Mouse (Mus musculus) CH12.LX (cell line): ENCODE data around the gene Tufm. TPM values are rescaled to one million over a fixed set of nuclear protein-coding genes. Genes with fewer than 3 reads are reported as not detected.

ENCODE experiments used
- DNase-seq: peaks from one replicate; pipeline ENCODE4 v3.0.0-alpha.2; 2013; ENCODE audit errors: extremely low read depth
- H3K27ac ChIP-seq: 2 replicates; pipeline ENCODE4 v1.5.1; 2012; ENCODE audit warnings: low read depth, mild to moderate bottlenecking, control low read depth, moderate library complexity; ENCODE audit not compliant: insufficient read depth
- H3K27me3 ChIP-seq: replicated peaks from 2 replicates; pipeline ENCODE3; 2012; ENCODE audit warnings: inconsistent platforms
- H3K36me3 ChIP-seq, 2 experiments: replicated peaks in 1 of 2; 2 replicates each; pipeline versions ENCODE3 to v1.6.1; 2012; ENCODE audit warnings: inconsistent platforms in 1 of 2, low read length in 1 of 2, mild to moderate bottlenecking in 1 of 2, mixed read lengths in 1 of 2, moderate library complexity in 1 of 2; ENCODE audit not compliant: control insufficient read depth in 1 of 2, insufficient read depth in 1 of 2
- H3K4me1 ChIP-seq, 2 experiments: 2 replicates each; pipeline ENCODE4 v1.6.1; 2012; ENCODE audit warnings: inconsistent platforms in 1 of 2, moderate library complexity in 1 of 2; ENCODE audit not compliant: insufficient read depth in 2 of 2, control insufficient read depth in 1 of 2
- H3K4me2 ChIP-seq: 2 replicates; pipeline ENCODE4 v1.6.1; 2012; ENCODE audit warnings: low read depth, mild to moderate bottlenecking, control low read depth; ENCODE audit not compliant: poor library complexity, insufficient read depth, severe bottlenecking
- H3K4me3 ChIP-seq, 3 experiments: fragments of 150-350 bp in 1 of 3; sonication (generic) in 1 of 3; replicated peaks in 1 of 3; 2 replicates each; pipeline versions ENCODE3 to v1.5.1; 2011 to 2012; ENCODE audit warnings: low read depth in 2 of 3, low read length in 2 of 3, mild to moderate bottlenecking in 2 of 3, moderate library complexity in 2 of 3, control low read depth in 1 of 3, improper control_type of control experiment in 1 of 3, inconsistent platforms in 1 of 3, mixed read lengths in 1 of 3; ENCODE audit not compliant: poor library complexity in 1 of 3
- H3K79me2 ChIP-seq: replicated peaks from 2 replicates; pipeline ENCODE4 v1.6.1; 2012; ENCODE audit warnings: mild to moderate bottlenecking, moderate library complexity; ENCODE audit not compliant: control insufficient read depth, poor library complexity, insufficient read depth, severe bottlenecking; ENCODE audit errors: extremely low read depth
- H3K9ac ChIP-seq: 2 replicates; pipeline ENCODE4 v1.6.1; 2012; ENCODE audit warnings: low read depth, mild to moderate bottlenecking, control low read depth, moderate library complexity; ENCODE audit not compliant: insufficient read depth
- H3K9me3 ChIP-seq: replicated peaks from 2 replicates; pipeline ENCODE3; 2012; ENCODE audit warnings: low read length, inconsistent platforms, mixed read lengths
- CTCF ChIP-seq, 2 experiments: IDR thresholded peaks in 1 of 2; conservative IDR thresholded peaks in 1 of 2; 2 replicates each; pipeline ENCODE4 v1.5.1; 2011 to 2012; ENCODE audit warnings: low read depth in 2 of 2, low read length in 2 of 2, improper control_type of control experiment in 1 of 2, inconsistent platforms in 1 of 2, mild to moderate bottlenecking in 1 of 2, moderate library complexity in 1 of 2
- MYC ChIP-seq: IDR thresholded peaks from 2 replicates; pipeline ENCODE4 v1.6.1; 2011; ENCODE audit warnings: low read depth, mild to moderate bottlenecking, improper control_type of control experiment, low read length
- RAD21 ChIP-seq: IDR thresholded peaks from 2 replicates; pipeline ENCODE4 v1.6.1; 2011; ENCODE audit warnings: low read depth, mild to moderate bottlenecking, low read length, improper control_type of control experiment, moderate library complexity
- SMC3 ChIP-seq: IDR thresholded peaks from 2 replicates; pipeline ENCODE4 v1.6.1; 2011; ENCODE audit warnings: low read depth, low read length, improper control_type of control experiment
- USF1 ChIP-seq: IDR thresholded peaks from 2 replicates; pipeline ENCODE4 v1.6.1; 2014; ENCODE audit warnings: low read depth, mild to moderate bottlenecking, inconsistent platforms, low read length, improper control_type of control experiment
- dilution Hi-C: fragments of 300-500 bp; cut with MboI; formaldehyde crosslinking; loops from 2 replicates; pipeline ENCODE4 v1.14.3; 2020; ENCODE audit warnings: low sequenced_read_pairs; ENCODE audit not compliant: extremely low pct_unique_long_range_greater_than_20kb, extremely low pct_ligation_motif_present
- in situ Hi-C: fragments of 300-500 bp; cut with MboI; formaldehyde crosslinking; loops from 3 replicates; pipeline ENCODE4 v1.14.3; 2019; ENCODE audit warnings: low sequenced_read_pairs, low pct_ligation_motif_present, low pct_unique_long_range_greater_than_20kb, mixed read lengths
- polyA plus RNA-seq: library from polyadenylated mRNA; unstranded; fragments of >175 nt; gene quantifications from 2 replicates; pipeline ENCODE4 v1.2.1, GENCODE M21; 2012; ENCODE audit warnings: low read depth; ENCODE audit not compliant: insufficient read length
- total RNA-seq, 2 experiments: library from RNA; depleted of rRNA; stranded (reverse); fragments of 300-350 nt in 1 of 2; fragments of >200 nt in 1 of 2; gene quantifications; 2 replicates each; pipeline ENCODE4 v1.2.3; 2012 to 2014

Tufm gene
- total and polyA plus RNA-seq, 3 experiments = 115 to 219 (median 156) TPM

DNA sequence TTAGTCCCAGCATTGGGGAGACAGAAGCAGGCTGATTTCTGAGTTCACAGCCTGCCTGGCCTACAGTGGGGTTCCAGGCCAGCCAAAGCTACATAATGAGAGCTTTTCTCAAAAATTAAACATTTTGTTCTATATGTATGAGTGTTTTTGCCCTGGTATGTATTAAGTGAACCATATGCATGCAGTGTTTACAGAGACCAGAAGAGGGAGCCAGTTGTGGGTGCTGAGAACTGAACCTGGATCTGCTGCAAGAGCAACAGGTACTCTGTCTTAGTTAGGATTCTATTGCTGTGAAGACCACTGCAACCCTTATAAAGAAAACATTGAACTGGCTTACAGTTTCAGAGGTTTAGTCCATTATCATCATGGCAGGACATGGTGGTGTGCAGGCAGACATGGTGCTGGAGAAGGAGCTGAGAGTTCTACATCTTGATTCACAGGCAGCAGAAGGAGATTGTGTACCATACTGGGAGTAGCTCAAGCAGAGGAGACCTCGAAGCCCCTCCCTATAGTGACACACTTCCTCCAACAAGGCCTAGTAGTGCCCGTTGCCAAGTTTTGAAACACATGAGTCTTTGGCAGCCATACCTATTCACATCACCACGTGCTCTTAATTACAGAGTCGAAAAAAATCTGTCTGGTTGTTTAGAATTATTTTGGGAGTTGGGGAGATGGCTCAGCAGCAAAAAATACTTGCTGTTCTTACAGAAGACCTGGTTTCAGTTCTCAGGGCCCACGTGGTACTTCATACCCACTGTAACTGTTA is 50.8 kb downstream of the Tufm start:
- Histone ChIP-seq H3K4me2 (no peak overlapping the region), H3K4me3 (no peak overlapping the region), H3K9me3 (no peaks in the 10 kb centered on the region), H3K79me2 (no peaks in the 10 kb centered on the region), H3K36me3 (peaks cover 0 to 12% of the 10 kb centered on the region in 2 experiments), H3K4me1 (peaks cover 0 to 9% of the 10 kb centered on the region in 2 experiments; a peak in 2 of 4 replicates), H3K27ac (no peak overlapping the region), H3K9ac (no peak overlapping the region), H3K27me3 (no peaks in the 10 kb centered on the region)
- dilution Hi-C loops = no loop called here
- in situ Hi-C loops = no loop called here
- peak; percentile 51 for DNase-seq
- TF ChIP-seq USF1 (no peak), CTCF (conservative IDR thresholded peaks at IDR 0.05 in 1 of 2, IDR thresholded peaks at IDR 0.05 in 1 of 2; ENCODE audit: low read depth in 2 of 2, low read length in 2 of 2) (peak; percentile 74 to 79), RAD21 (peak; percentile 52), MYC (peak; percentile 11; the same call in 1 of the 2 replicates), SMC3 (peak; percentile 74)

Other genes starting within 250 kb of the Tufm start
- gene Sbk1, start 214.7 kb upstream of the Tufm start, total RNA-seq (2012; rRNA removed) = 4.5 and 4.7 TPM in 2 replicates
- gene Sbk1, start 214.7 kb upstream of the Tufm start, total RNA-seq (2014; rRNA removed) = 1.6 and 2.1 TPM in 2 replicates
- 3.4 and 4.2 TPM in 2 replicates for gene Sbk1, start 214.7 kb upstream of the Tufm start, polyA plus RNA-seq
- 0.42 TPM in 2 replicates for gene Lat, start 117.8 kb upstream of the Tufm start, total RNA-seq (2012; rRNA removed)
- 0.55 TPM in 1 of 2 replicates, not detected in the other for gene Lat, start 117.8 kb upstream of the Tufm start, total RNA-seq (2014; rRNA removed)
- 1.1 and 1.2 TPM in 2 replicates for gene Lat, start 117.8 kb upstream of the Tufm start, polyA plus RNA-seq
- gene Spns1, start 109.9 kb upstream of the Tufm start, total RNA-seq (2012; rRNA removed) = 38.4 and 42.6 TPM in 2 replicates
- 36.4 and 45.3 TPM in 2 replicates for gene Spns1, start 109.9 kb upstream of the Tufm start, total RNA-seq (2014; rRNA removed)
- 37.8 and 61.7 TPM in 2 replicates for gene Spns1, start 109.9 kb upstream of the Tufm start, polyA plus RNA-seq
- gene Nfatc2ip, start 90.6 kb upstream of the Tufm start, total RNA-seq (2012; rRNA removed) = 7.8 and 8.8 TPM in 2 replicates
- 15.0 and 16.8 TPM in 2 replicates for gene Nfatc2ip, start 90.6 kb upstream of the Tufm start, total RNA-seq (2014; rRNA removed)
- 13.0 and 13.9 TPM in 2 replicates for gene Nfatc2ip, start 90.6 kb upstream of the Tufm start, polyA plus RNA-seq
- 132 and 143 TPM in 2 replicates for gene Cd19, start 72.5 kb upstream of the Tufm start, total RNA-seq (2012; rRNA removed)
- 139 and 141 TPM in 2 replicates for gene Cd19, start 72.5 kb upstream of the Tufm start, total RNA-seq (2014; rRNA removed)
- 199 and 234 TPM in 2 replicates for gene Cd19, start 72.5 kb upstream of the Tufm start, polyA plus RNA-seq
- 38.5 and 40.3 TPM in 2 replicates for gene Rabep2, start 58.6 kb upstream of the Tufm start, total RNA-seq (2012; rRNA removed)
- gene Rabep2, start 58.6 kb upstream of the Tufm start, total RNA-seq (2014; rRNA removed) = 35.7 and 42.6 TPM in 2 replicates
- 33.7 and 36.6 TPM in 2 replicates for gene Rabep2, start 58.6 kb upstream of the Tufm start, polyA plus RNA-seq
- 0.25 and 0.38 TPM in 2 replicates for gene Atp2a1, start 24.3 kb upstream of the Tufm start, total RNA-seq (2012; rRNA removed)
- not detected in 2 replicates for gene Atp2a1, start 24.3 kb upstream of the Tufm start, total RNA-seq (2014; rRNA removed)
- gene Atp2a1, start 24.3 kb upstream of the Tufm start, polyA plus RNA-seq = 0.74 and 0.75 TPM in 2 replicates
- 11.8 and 13.4 TPM in 2 replicates for gene Sh2b1, start 11.9 kb upstream of the Tufm start, total RNA-seq (2012; rRNA removed)
- 5.2 and 5.5 TPM in 2 replicates for gene Sh2b1, start 11.9 kb upstream of the Tufm start, total RNA-seq (2014; rRNA removed)
- gene Sh2b1, start 11.9 kb upstream of the Tufm start, polyA plus RNA-seq = 31.3 and 34.1 TPM in 2 replicates
- gene Atxn2l, start 16.1 kb downstream of the Tufm start, total RNA-seq (2012; rRNA removed) = 42.4 and 64.2 TPM in 2 replicates
- 16.5 and 18.8 TPM in 2 replicates for gene Atxn2l, start 16.1 kb downstream of the Tufm start, total RNA-seq (2014; rRNA removed)
- gene Atxn2l, start 16.1 kb downstream of the Tufm start, polyA plus RNA-seq = 104 and 122 TPM in 2 replicates
- gene Eif3c, start 79.0 kb downstream of the Tufm start, total RNA-seq (2012; rRNA removed) = 246 and 276 TPM in 2 replicates
- gene Eif3c, start 79.0 kb downstream of the Tufm start, total RNA-seq (2014; rRNA removed) = 194 and 202 TPM in 2 replicates
- 330 and 348 TPM in 2 replicates for gene Eif3c, start 79.0 kb downstream of the Tufm start, polyA plus RNA-seq
- gene Apobr, start 97.6 kb downstream of the Tufm start, total RNA-seq (2012; rRNA removed) = 1.3 and 1.8 TPM in 2 replicates
- 1.5 and 1.6 TPM in 2 replicates for gene Apobr, start 97.6 kb downstream of the Tufm start, total RNA-seq (2014; rRNA removed)
- gene Apobr, start 97.6 kb downstream of the Tufm start, polyA plus RNA-seq = 9.7 and 10.1 TPM in 2 replicates
- gene Cln3, start 98.5 kb downstream of the Tufm start, total RNA-seq (2012; rRNA removed) = 20.7 and 21.9 TPM in 2 replicates
- 19.1 and 19.2 TPM in 2 replicates for gene Cln3, start 98.5 kb downstream of the Tufm start, total RNA-seq (2014; rRNA removed)
- gene Cln3, start 98.5 kb downstream of the Tufm start, polyA plus RNA-seq = 46.2 and 47.2 TPM in 2 replicates
- not detected in 2 replicates for gene Il27, start 107.6 kb downstream of the Tufm start, total RNA-seq (2012; rRNA removed)
- gene Il27, start 107.6 kb downstream of the Tufm start, total RNA-seq (2014; rRNA removed) = not detected in 2 replicates
- 0.31 TPM in 1 of 2 replicates, not detected in the other for gene Il27, start 107.6 kb downstream of the Tufm start, polyA plus RNA-seq
- gene Nupr1, start 143.5 kb downstream of the Tufm start, total RNA-seq (2012; rRNA removed) = 4.9 and 13.9 TPM in 2 replicates
- gene Nupr1, start 143.5 kb downstream of the Tufm start, total RNA-seq (2014; rRNA removed) = 5.5 and 6.4 TPM in 2 replicates
- 12.5 and 13.5 TPM in 2 replicates for gene Nupr1, start 143.5 kb downstream of the Tufm start, polyA plus RNA-seq
- 45.9 and 55.6 TPM in 2 replicates for gene Sgf29, start 161.9 kb downstream of the Tufm start, total RNA-seq (2012; rRNA removed)
- gene Sgf29, start 161.9 kb downstream of the Tufm start, total RNA-seq (2014; rRNA removed) = 20.5 and 31.7 TPM in 2 replicates
- gene Sgf29, start 161.9 kb downstream of the Tufm start, polyA plus RNA-seq = 70.0 and 71.7 TPM in 2 replicates
- 0.17 and 0.34 TPM in 2 replicates for gene Sult1a1, start 189.1 kb downstream of the Tufm start, total RNA-seq (2012; rRNA removed)
- gene Sult1a1, start 189.1 kb downstream of the Tufm start, total RNA-seq (2014; rRNA removed) = 0.80 and 0.87 TPM in 2 replicates
- 0.87 and 1.4 TPM in 2 replicates for gene Sult1a1, start 189.1 kb downstream of the Tufm start, polyA plus RNA-seq
- 136 and 155 TPM in 2 replicates for gene Bola2, start 208.0 kb downstream of the Tufm start, total RNA-seq (2012; rRNA removed)
- 60.4 and 72.8 TPM in 2 replicates for gene Bola2, start 208.0 kb downstream of the Tufm start, total RNA-seq (2014; rRNA removed)
- 341 and 353 TPM in 2 replicates for gene Bola2, start 208.0 kb downstream of the Tufm start, polyA plus RNA-seq
- 5.0 and 5.6 TPM in 2 replicates for gene Slx1b, start 208.4 kb downstream of the Tufm start, total RNA-seq (2012; rRNA removed)
- gene Slx1b, start 208.4 kb downstream of the Tufm start, total RNA-seq (2014; rRNA removed) = 4.4 and 4.7 TPM in 2 replicates
- gene Slx1b, start 208.4 kb downstream of the Tufm start, polyA plus RNA-seq = 5.6 and 8.3 TPM in 2 replicates
- 287 and 312 TPM in 2 replicates for gene Coro1a, start 220.4 kb downstream of the Tufm start, total RNA-seq (2012; rRNA removed)
- 349 and 371 TPM in 2 replicates for gene Coro1a, start 220.4 kb downstream of the Tufm start, total RNA-seq (2014; rRNA removed)
- gene Coro1a, start 220.4 kb downstream of the Tufm start, polyA plus RNA-seq = 203 and 228 TPM in 2 replicates